Mouse (Mus musculus) ES-Bruce4 (cell line): ENCODE results near the gene Ibsp. TPM values are rescaled to one million over a fixed set of nuclear protein-coding genes. Genes with fewer than 3 reads are reported as not detected.

Experiments used
- H3K27ac ChIP-seq: 2 replicates; pipeline ENCODE4 v1.5.1; 2012; ENCODE audit warnings: low read length, inconsistent platforms; ENCODE audit not compliant: insufficient read depth
- H3K27me3 ChIP-seq: 2 replicates; pipeline ENCODE4 v1.6.1; 2012; ENCODE audit warnings: mild to moderate bottlenecking, low read length, inconsistent platforms; ENCODE audit not compliant: control insufficient read depth, poor library complexity, insufficient read depth, severe bottlenecking
- H3K36me3 ChIP-seq: 2 replicates; pipeline ENCODE4 v1.6.1; 2012; ENCODE audit warnings: inconsistent platforms, mild to moderate bottlenecking, low read length, moderate library complexity; ENCODE audit not compliant: control insufficient read depth, poor library complexity, insufficient read depth, severe bottlenecking
- H3K4me1 ChIP-seq: one replicate; pipeline ENCODE4 v1.8.1; 2011; ENCODE audit warnings: low read length; ENCODE audit not compliant: control insufficient read depth, insufficient read depth
- H3K4me3 ChIP-seq: 2 replicates; pipeline ENCODE4 v1.5.1; 2011; ENCODE audit warnings: low read depth, mild to moderate bottlenecking, low read length
- H3K9ac ChIP-seq: 2 replicates; pipeline ENCODE4 v1.6.1; 2012; ENCODE audit warnings: low read depth, mild to moderate bottlenecking, inconsistent platforms; ENCODE audit not compliant: poor library complexity, severe bottlenecking
- H3K9me3 ChIP-seq: replicated peaks from 2 replicates; pipeline ENCODE4 v1.6.1; 2012; ENCODE audit warnings: mild to moderate bottlenecking, low read length, inconsistent platforms; ENCODE audit not compliant: control insufficient read depth, poor library complexity, insufficient read depth, severe bottlenecking
- CTCF ChIP-seq: IDR thresholded peaks from one replicate; pipeline ENCODE4 v1.8.1; 2011; ENCODE audit warnings: low read depth, low read length
- EP300 ChIP-seq: IDR thresholded peaks from 2 replicates; pipeline ENCODE4 v1.6.1; 2011; ENCODE audit warnings: low read depth, low read length; ENCODE audit not compliant: insufficient read depth
- POLR2A ChIP-seq: IDR thresholded peaks from one replicate; pipeline ENCODE4 v1.8.1; 2011; ENCODE audit warnings: low read length; ENCODE audit not compliant: insufficient read depth
- polyA plus RNA-seq: library from polyadenylated mRNA; stranded (reverse); fragments of >200 nt; gene quantifications from 2 replicates; pipeline ENCODE4 v1.2.4, GENCODE M21; 2011; ENCODE audit warnings: low read depth; ENCODE audit not compliant: missing spikeins, insufficient read depth, insufficient read length

Ibsp gene
- not detected in 2 replicates for polyA plus RNA-seq

- Histone ChIP-seq H3K9me3 (no peaks in the 10 kb centered on the region), H3K4me1 (no peaks in the 10 kb centered on the region), H3K9ac (no peak within 1 kb of the TSS), H3K36me3 (no peaks in the 10 kb centered on the region), H3K4me3 (no peak within 1 kb of the TSS), H3K27ac (no peak within 1 kb of the TSS), H3K27me3 (no peaks in the 10 kb centered on the region)
- no peak for TF ChIP-seq POLR2A
- TF ChIP-seq EP300: no peak
- no peak for TF ChIP-seq CTCF
These were observed at the start of gene Ibsp for GRCm38 (mm10) chr5:104298994-104299393. Ibsp (plus strand) TSS chr5:104299171.

- H3K4me3 ChIP-seq: no peak overlapping the region
- no peak for TF ChIP-seq POLR2A
- TF ChIP-seq EP300: no peak
- no peak for TF ChIP-seq CTCF
- no peaks in the 10 kb centered on the region for H3K27me3 ChIP-seq
- no peaks in the 10 kb centered on the region for H3K9me3 ChIP-seq
- no peak overlapping the region for H3K9ac ChIP-seq
- H3K27ac ChIP-seq: no peak overlapping the region
- no peaks in the 10 kb centered on the region for H3K4me1 ChIP-seq
- no peaks in the 10 kb centered on the region for H3K36me3 ChIP-seq
These were observed 47.2 kb upstream of the Ibsp start for GRCm38 (mm10) chr5:104251811-104252210.

DNA sequence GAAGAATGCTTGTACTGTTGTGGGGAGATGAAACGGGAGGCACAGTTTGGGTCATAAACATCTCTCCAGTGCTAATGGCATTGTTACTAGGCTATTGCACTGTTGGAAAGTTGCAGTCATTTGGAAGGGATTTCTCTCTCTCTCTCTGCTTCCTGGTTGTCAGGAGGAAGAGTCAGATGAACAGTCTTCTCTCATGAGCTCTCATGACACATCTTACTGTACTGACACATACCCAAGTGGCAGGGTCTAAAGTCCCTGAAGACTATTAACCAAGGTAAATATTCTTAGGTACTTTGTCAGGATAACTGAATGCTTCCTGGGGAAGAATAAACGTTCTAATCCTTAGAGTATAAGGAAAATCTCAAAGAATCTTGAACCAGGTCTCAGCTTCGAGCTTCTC, 42.4 kb upstream of the Ibsp start:
- H3K9ac ChIP-seq: no peak overlapping the region
- H3K27ac ChIP-seq: no peak overlapping the region
- no peaks in the 10 kb centered on the region for H3K27me3 ChIP-seq
- no peaks in the 10 kb centered on the region for H3K4me1 ChIP-seq
- H3K4me3 ChIP-seq: no peak overlapping the region
- no peaks in the 10 kb centered on the region for H3K36me3 ChIP-seq
- no peak for TF ChIP-seq POLR2A
- TF ChIP-seq CTCF: no peak
- no peak for TF ChIP-seq EP300
- H3K9me3 ChIP-seq: no peaks in the 10 kb centered on the region

- H3K4me1 ChIP-seq: no peaks in the 10 kb centered on the region
- no peak overlapping the region for H3K27ac ChIP-seq
- no peak overlapping the region for H3K9ac ChIP-seq
- H3K36me3 ChIP-seq: no peaks in the 10 kb centered on the region
- no peaks in the 10 kb centered on the region for H3K27me3 ChIP-seq
- H3K9me3 ChIP-seq: no peaks in the 10 kb centered on the region
- H3K4me3 ChIP-seq: no peak overlapping the region
- TF ChIP-seq EP300: no peak
- no peak for TF ChIP-seq CTCF
- no peak for TF ChIP-seq POLR2A
These were observed 37.0 kb upstream of the Ibsp start for GRCm38 (mm10) chr5:104261908-104262461.

DNA sequence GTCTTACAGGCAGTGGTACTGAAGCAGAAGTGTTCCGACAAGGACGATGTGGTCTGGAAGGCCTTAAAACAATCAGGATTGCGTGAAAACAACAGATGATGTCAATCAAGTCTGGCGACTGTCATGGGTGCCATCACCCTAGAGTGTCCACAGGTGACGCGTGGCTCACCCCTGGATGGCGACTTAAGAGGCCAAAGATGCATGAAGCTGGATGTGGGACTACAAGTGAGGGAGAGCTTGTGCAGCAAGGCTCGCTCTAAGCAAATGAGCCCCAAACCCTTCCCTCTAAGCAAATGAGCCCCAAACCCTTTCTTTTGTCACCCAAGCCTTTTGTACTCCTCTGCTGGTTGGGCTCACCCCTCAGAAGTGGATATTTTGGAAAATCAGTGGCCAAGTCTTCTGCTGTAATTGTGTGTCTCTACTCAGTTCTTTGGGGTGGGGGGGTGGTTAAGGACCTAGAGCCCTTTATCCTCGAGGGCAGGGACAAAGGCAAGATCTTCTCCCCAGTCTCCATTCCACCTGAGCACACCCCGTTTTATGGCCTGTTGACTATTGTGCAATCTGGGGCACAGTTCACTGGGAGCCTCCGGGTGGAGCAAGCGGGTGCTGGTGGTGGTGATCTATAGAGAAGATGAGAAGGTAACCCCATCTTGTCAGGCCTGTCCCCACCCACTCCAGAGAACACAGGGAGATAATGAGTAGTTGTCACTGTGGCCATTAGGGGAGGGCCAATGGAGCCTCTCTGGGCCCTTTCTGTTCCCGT, 35.8 kb upstream of the Ibsp start:
- TF ChIP-seq CTCF: no peak
- TF ChIP-seq POLR2A: no peak
- H3K4me1 ChIP-seq: no peaks in the 10 kb centered on the region
- no peaks in the 10 kb centered on the region for H3K9me3 ChIP-seq
- H3K27ac ChIP-seq: no peak overlapping the region
- H3K4me3 ChIP-seq: no peak overlapping the region
- H3K9ac ChIP-seq: no peak overlapping the region
- no peaks in the 10 kb centered on the region for H3K36me3 ChIP-seq
- H3K27me3 ChIP-seq: no peaks in the 10 kb centered on the region

DNA sequence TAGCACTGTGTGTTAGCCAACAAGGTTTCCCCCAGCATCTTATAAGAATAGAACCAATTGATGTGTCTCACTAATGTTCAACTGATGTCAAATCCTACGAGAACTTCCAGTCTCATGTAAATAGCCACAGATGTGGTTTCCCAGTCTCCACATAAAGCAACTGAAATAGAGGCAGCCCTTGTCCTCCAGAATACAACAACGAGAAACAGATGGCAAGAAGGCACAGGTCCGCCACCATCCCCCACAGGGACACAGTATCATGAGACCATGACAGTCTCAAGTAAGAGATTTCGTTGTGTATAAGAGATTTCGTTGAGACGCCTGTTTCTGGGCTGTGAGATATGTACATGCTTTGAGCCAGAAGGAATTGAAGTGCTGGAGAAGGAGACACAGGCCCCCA, 4.8 kb upstream of the Ibsp start:
- Histone ChIP-seq H3K4me3 (no peak overlapping the region), H3K36me3 (no peaks in the 10 kb centered on the region), H3K4me1 (no peaks in the 10 kb centered on the region), H3K27me3 (no peaks in the 10 kb centered on the region; the same call in 1 of the 2 replicates), H3K27ac (no peak overlapping the region), H3K9me3 (no peaks in the 10 kb centered on the region), H3K9ac (no peak overlapping the region)
- no peak for TF ChIP-seq CTCF
- no peak for TF ChIP-seq POLR2A
- no peak for TF ChIP-seq EP300
